Mouse (Mus musculus) bone marrow, adult 2 months (tissue): ENCODE measurements at regions not wholly inside any gene's neighbourhood (a gene's known extent, or its start where the extent isn't known, plus 50 kb on each side); places are given as distances from the start of the nearest gene placed in this dataset.
A peak's percentile ranks its signal among the peaks of the same experiment; 100 is the strongest.

Experiments used
- H3K27ac ChIP-seq: fragments of 200-500 bp; 2 replicates; pipeline ENCODE4 v1.5.1; 2012; ENCODE audit warnings: low read depth, mild to moderate bottlenecking, control low read depth, inconsistent platforms, low read length; ENCODE audit not compliant: control insufficient read depth, poor library complexity, insufficient read depth
- H3K4me1 ChIP-seq: fragments of 200-500 bp; 2 replicates; pipeline ENCODE4 v1.6.1; 2011; ENCODE audit warnings: low read length; ENCODE audit not compliant: control insufficient read depth, insufficient read depth
- H3K4me3 ChIP-seq: fragments of 200-500 bp; replicated peaks from 2 replicates; pipeline ENCODE3; 2011; ENCODE audit warnings: mild to moderate bottlenecking, low read depth, low read length, control low read depth; ENCODE audit not compliant: control insufficient read depth
- CTCF ChIP-seq: fragments of 200-500 bp; IDR thresholded peaks from 2 replicates; pipeline ENCODE4 v1.5.1; 2011; ENCODE audit warnings: low read length, control low read depth; ENCODE audit not compliant: control insufficient read depth, insufficient read depth
- POLR2A ChIP-seq: fragments of 200-500 bp; IDR thresholded peaks from 2 replicates; pipeline ENCODE4 v1.6.1; 2011; ENCODE audit warnings: low read depth, mild to moderate bottlenecking, control low read depth, low read length, borderline replicate concordance; ENCODE audit not compliant: control insufficient read depth
- WGBS: fragments of 180-500 bp; shearing (Covaris S2); methylation state at CpG from one replicate; pipeline ENCODE4 v1.1.7; 2018; 5-methylcytosine and 5-hydroxymethylcytosine counted together

- Histone ChIP-seq H3K27ac (no peak overlapping the region), H3K4me3 (no peak overlapping the region), H3K4me1 (peaks cover 8% of the 10 kb centered on the region)
- no peak for TF ChIP-seq POLR2A
- no peak for TF ChIP-seq CTCF
- 7% methylated on average over 5 of the region's 5 CpGs for WGBS
Measured at GRCm38 (mm10) chr13:52031465-52031864, 185.0 kb downstream of the Gadd45g start.

DNA sequence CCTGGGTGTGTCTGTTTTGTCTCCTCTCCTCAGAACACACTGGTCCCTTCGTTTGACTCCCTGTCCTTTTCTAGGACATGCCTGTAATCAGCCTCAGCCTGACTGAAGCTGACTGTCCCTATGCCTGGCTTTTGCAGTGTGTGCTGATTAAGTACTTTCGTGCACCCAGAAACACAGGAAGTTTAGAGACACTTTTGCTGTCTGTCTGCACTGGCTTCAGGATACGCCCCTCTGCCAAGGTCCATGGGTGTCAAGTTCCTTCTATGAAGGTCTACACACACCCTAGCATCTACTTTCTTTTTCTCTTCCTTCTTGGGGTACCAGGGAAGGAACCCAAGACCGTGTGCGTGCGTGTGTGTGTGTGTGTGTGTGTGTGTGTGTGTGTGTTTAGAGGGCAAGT lies 189.3 kb downstream of the Gadd45g start:
- WGBS, result 10% methylated on average over 6 of the region's 6 CpGs
- Histone ChIP-seq H3K27ac (no peak overlapping the region), H3K4me3 (no peak overlapping the region), H3K4me1 (peaks cover 9% of the 10 kb centered on the region)
- TF ChIP-seq CTCF (no peak), POLR2A (no peak)

DNA sequence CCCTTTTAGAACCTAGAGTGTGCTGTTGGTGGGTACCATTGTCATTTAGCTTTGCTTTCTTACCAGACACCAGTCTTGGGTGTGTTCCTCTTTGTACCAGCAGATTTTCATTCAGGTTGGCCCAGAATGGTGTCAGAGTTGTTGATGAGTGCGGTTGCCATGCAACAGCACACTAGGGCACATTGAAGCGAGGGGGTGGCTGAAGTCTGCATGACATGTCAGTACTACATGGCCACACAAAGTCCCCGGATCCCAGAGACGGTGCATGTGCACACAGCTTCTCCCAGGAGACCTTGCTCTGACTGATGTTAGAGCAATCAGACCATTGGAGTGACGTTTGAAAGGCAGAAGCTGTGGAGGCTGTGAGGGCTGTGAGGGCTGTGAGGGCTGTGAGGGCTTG lies 189.9 kb downstream of the Gadd45g start:
- 53% methylated on average over 5 of the region's 5 CpGs for WGBS
- H3K27ac ChIP-seq, result no peak overlapping the region
- H3K4me1 ChIP-seq, result peaks cover 7% of the 10 kb centered on the region
- no peak for TF ChIP-seq CTCF
- TF ChIP-seq POLR2A, result no peak
- H3K4me3 ChIP-seq, result no peak overlapping the region

DNA sequence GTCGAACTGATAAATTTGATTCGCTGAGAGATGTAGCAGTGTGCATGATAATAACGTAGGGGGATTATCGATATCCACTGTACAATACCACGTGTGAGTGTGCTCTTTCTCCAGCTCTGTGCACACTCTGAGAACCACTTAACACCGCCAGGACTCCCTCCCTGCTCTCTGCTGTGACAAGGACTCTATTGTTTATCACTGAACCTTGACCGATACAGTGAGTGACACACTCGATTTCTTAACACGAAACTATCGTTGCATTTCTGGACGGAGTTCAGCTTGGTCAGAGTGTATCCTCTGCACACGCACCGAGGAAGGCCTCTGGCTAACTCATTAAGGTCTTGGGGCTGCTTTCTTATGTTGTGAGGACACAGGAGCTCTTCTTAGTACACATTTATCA lies 190.7 kb downstream of the Gadd45g start:
- TF ChIP-seq CTCF, result no peak
- no peak for TF ChIP-seq POLR2A
- no peak overlapping the region for H3K4me3 ChIP-seq
- WGBS, result 76% methylated on average over 13 of the region's 13 CpGs
- H3K27ac ChIP-seq, result no peak overlapping the region
- peaks cover 7% of the 10 kb centered on the region for H3K4me1 ChIP-seq

DNA sequence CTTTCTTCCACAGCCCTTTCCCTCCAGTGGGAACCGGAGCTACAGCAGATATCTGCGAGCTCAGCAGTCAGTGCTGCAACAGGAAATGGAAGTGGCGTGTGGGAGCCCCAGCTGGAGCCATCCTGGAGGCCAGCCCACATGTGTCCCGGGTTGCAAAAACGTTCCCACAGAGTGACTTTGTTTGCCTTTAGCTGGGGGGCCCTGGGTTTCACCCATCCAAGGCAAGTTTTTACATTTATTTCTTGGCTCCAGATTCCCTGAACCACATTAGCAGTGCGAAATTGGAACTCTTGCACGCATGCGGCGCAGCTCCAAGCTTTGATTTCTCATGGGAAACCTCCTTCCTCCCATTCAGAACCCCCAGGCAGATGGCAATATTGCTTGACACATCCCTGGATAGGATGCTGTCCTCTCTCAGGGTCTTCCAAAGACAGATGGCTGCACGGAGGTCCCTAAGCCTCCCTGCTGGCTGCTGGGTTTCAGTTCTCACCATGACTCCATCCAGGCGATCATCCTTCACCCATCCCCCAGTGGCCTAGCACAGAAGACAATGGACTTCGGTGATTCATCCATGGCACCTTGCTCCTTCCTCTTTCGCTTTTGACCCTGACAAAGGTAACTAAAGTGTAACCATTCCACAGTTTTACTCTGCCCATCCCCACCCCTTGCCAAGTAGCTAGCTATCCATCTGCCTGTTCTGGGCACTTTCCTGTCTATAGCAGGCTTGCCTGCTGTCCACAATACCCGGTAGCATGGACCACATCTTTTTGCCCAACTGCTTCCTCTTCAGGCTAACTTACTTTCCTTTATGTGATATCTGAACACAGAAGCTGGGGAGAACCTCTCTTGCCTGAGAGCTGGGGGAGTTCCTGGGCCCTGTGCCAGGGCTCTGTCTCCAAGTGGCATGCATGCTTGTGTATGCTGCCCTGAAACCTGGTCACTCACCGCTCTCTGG lies 195.3 kb downstream of the Gadd45g start:
- 28% methylated on average over 15 of the region's 15 CpGs for WGBS
- peak overlapping the region; percentile 34; the same call in 1 of the 2 replicates for H3K27ac ChIP-seq

DNA sequence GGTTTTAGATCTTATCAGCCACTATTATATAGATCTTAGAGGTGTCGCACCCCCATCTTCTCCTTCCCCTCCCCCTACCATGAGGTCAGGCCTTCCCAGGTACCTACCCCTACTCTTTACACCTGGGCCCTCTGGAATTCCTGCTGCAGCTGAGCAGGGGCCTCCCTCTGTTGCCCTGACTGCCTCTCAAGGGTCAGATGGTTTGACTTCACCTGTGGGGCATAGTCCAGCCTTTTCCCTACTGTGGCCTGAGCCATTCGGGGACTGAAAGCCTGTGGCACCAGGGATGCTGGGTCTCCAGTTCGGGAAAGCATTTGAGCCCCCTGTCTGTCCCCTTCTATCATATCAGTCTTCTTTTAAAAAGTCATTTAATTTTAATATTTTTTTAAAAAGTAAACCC lies 196.4 kb downstream of the Gadd45g start:
- peaks cover 4% of the 10 kb centered on the region; the same call in 1 of the 2 replicates for H3K4me1 ChIP-seq
- WGBS, result 90% methylated on average over 3 of the region's 3 CpGs
- TF ChIP-seq POLR2A (no peak), CTCF (no peak)
- H3K4me3 ChIP-seq, result no peak overlapping the region
- H3K27ac ChIP-seq, result no peak overlapping the region

More for the DNA sequence above, 195.3 kb downstream of the Gadd45g start:
- TF ChIP-seq POLR2A (no peak), CTCF (no peak)
- Histone ChIP-seq H3K4me3 (no peak overlapping the region), H3K4me1 (peaks cover 4% of the 10 kb centered on the region; the same call in 1 of the 2 replicates)

DNA sequence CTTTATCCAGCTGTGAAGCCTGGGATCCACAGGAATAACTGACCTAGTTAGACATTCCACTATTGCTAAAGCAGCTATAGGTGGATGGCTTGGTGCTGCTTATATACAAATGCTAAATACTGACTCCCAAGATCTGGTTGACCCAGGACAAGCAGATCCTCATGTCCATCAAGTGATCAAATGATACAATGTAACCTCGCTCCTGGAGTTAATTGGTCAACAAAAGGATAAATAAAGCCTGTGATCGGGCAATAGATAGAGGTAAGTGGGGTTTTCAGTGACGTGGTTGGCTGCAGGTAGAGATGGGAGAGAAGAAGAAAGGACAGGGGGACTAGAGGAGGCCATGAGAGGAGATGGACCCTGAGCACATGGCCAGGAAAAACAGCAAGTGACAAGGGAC lies 197.4 kb downstream of the Gadd45g start:
- 76% methylated on average over 3 of the region's 3 CpGs for WGBS
- H3K4me1 ChIP-seq, result peaks cover 4% of the 10 kb centered on the region; the same call in 1 of the 2 replicates
- no peak for TF ChIP-seq CTCF
- no peak for TF ChIP-seq POLR2A

GRCm38 (mm10) chr13:52045349-52045748 lies 198.9 kb downstream of the Gadd45g start:
- Histone ChIP-seq H3K4me1 (peaks cover 4% of the 10 kb centered on the region; the same call in 1 of the 2 replicates), H3K27ac (no peak overlapping the region), H3K4me3 (no peak overlapping the region)
- WGBS, result 78% methylated on average over 3 of the region's 3 CpGs
- TF ChIP-seq CTCF (no peak), POLR2A (no peak)

More for the DNA sequence above, 197.4 kb downstream of the Gadd45g start:
- H3K27ac ChIP-seq, result no peak overlapping the region
- H3K4me3 ChIP-seq, result no peak overlapping the region
